Mouse (Mus musculus) c-Kit-positive CD71-positive TER-119-positive erythroid progenitor cells, embryonic 14.5 days (primary cell): ENCODE measurements at regions not wholly inside any gene's neighbourhood (a gene's known extent, or its start where the extent isn't known, plus 50 kb on each side); places are given as distances from the start of the nearest gene placed in this dataset.

Experiments used
- DNase-seq: peaks from one replicate; pipeline ENCODE4 v3.0.0-alpha.2; 2013; ENCODE audit warnings: low spot score

DNA sequence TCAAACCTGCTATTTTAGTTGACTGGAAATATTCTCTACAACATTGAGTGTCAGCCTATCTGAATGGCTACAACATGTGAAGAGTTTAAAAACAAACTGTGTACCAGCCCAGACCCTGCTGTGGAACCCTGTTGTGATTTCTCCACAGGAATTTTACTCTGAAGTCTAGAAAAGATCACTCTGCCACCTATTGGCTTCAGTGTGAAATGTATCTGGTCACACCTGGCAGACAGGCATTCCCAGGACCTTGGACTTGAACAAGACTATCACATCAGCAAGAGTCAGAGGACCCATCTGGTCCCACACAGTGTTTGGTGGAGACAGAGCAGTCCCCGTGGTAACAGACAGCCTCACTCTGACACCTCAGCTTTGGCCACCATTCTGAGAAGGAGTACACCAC, 311.3 kb upstream of the Runx1 start:
- DNase-seq = no peak

DNA sequence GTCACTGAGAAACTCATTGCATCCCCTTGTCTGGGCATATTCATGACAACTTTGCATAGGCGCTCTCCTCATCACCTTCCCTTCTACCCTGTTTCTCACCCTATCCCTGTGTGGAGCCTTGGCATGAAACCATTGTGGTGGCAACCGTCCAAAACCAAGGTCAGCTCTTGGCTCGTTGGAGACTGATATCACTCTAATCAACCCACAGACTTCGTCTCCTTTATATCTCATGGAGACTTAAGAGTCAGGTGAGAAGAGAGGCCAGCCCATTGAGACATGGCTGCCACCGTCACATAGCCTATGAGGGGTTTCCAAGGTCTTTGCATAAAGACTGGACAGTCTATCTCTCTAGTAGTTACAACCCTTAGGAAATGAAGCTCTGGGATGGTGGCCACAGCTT, 305.5 kb upstream of the Runx1 start:
- DNase-seq = no peak

DNA sequence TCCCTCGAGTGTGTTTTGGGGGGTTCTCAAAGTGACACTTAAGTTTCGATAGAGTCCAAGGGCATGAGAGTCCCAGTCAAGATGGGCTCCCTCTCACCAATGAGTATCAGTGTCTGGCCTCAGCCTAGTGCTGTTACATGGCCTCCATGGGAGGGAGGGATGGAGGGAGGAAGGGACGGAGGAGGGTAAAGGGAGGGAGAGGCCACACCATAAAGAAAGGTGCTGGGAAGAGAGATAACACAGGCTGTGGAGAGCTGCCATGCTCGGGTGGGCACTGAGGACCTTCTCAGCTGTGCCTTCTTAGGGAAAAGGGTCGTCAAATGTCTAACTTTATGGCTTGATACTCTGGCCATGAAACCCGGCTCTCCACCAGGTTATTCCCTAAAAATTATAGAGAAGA, 304.7 kb upstream of the Runx1 start:
- peak; percentile 55 for DNase-seq

DNA sequence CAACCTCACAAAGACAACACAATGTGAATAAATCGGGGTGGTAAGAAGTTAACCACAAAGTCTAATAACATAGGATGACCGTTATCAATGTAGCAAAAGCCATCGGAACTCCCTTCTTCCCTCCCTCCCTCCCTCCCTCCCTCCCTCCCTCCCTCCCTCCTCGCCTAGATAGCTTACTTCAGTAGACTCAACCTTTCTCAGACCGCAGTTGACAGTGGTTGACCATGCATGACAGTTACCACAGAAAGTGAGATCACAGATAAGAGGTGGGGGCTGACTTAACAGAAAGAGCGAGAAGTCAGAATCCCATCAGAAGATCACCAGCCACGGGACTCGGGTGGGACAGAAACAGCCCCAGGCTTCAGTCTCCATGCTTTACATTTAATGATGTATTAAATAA, 297.8 kb upstream of the Runx1 start:
- DNase-seq = no peak

- DNase-seq = no peak
Measured at GRCm38 (mm10) chr16:93116111-93116969, 290.4 kb upstream of the Runx1 start.

DNA sequence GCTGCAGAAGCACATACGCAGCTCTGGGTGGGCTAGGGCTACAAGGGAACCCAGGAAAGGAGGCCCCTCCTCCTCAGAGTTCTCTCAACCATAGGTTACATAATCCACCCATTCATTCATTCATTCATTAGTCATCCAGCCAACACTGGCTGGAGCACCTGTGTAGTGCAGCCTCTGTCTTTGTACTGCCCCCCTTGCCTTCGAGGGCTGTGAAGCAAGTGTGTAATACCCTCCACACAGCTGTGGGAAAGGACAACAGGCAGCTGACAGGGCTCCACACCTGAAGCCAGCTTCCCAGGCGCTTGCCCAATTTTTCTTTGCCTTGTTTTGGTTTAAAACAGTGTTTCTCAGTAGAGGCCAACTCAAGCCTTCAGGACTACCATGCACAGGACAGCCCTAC, 285.0 kb upstream of the Runx1 start:
- DNase-seq = no peak

DNA sequence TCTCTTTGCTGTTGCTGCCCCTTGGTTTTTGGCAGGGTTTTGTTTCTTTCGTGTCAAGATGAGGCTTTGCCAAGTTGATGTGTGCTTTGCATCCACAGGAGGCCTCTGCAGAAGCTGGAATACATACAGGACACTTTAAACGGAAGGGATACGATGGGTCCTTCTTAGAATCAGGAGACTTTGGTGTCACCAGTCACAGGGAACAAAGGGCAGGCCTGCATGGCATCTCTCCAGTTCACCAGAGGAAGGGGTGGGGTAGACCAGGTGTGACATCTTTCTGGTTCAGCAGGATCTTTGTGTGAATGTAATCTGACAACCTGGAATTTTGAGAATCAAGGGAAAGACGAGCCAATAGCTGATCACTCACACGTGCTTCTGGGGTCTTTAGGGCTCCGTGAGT, 284.5 kb upstream of the Runx1 start:
- DNase-seq = no peak

GRCm38 (mm10) chr16:93109683-93110407, 283.9 kb upstream of the Runx1 start:
- DNase-seq = no peak

- DNase-seq = no peak
Measured at GRCm38 (mm10) chr16:93107524-93107845, 281.5 kb upstream of the Runx1 start.

DNA sequence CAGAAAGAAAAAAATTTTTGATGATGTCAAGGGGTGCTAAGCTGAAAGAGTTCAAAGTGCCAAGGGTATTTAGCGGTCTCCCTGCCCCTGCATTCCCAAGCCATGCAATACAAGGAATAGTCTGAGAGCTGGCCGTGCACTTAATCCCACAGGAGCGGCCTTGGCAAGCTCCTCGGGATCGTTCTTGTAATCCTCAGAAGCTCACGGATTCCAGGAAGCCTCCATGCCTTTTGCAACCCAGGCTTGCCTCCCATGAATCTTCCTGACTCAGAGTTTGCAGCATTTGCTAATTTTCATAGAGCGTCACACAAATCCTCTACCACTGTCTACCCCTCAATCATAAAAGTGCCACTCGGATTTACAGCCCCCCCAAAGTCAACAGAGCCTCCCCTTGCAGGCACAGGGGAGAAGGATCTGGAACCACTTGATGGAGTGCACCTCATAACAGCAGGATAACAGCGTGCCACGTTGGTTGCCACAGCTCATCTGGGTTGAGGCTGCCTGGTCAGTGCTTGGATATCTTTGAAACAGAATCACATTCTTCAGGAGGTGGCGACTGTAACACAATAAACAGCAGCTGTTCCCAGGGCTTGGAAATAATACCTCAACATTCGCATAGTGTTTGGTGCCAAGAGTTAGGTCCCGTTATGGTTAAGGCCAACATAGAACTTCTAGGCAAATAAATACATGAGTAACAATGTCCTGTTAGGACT, 281.0 kb upstream of the Runx1 start:
- no peak for DNase-seq

DNA sequence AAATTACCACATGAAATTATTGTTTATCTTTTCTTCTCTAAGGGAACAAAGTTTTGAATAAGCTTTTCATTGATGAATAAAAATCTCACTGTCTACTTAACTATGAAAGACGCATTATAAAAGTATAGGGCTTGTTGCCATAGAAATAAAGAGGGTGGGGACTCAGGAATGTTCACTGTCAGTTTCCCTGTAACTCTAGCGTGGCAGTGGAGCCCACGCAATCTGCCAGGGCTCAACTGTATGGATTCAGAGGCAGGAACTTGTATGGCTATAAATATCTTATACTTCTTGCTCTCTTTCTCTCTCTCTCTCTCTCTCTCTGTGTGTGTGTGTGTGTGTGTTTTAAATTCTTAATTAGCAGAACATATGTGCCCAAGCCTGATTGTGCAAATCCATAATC, 276.2 kb upstream of the Runx1 start:
- DNase-seq = no peak

- DNase-seq = no peak
Measured at GRCm38 (mm10) chr16:93098057-93098456, 272.1 kb upstream of the Runx1 start.

- no peak for DNase-seq
Measured at GRCm38 (mm10) chr16:93096175-93096574, 270.2 kb upstream of the Runx1 start.

DNA sequence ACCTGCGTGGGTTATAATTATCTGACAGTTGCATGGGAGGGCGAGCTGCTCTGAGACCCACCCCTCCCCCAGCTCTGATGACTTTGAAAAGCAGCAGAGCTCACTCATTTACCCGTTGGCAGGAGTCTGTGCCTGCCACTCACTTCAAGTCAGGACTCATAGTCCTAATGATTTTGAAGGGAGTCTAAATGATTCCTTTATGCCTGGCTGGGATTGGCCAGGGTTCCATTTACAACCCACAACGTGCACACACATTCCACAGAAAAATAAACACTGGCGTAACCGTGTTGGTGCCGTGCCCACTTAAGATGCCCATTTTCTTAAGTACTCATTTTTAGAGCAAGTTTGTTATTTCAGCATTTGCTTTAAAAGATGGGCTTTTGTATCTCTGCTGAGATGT, 266.8 kb upstream of the Runx1 start:
- no peak for DNase-seq

GRCm38 (mm10) chr16:93085227-93085883, 259.4 kb upstream of the Runx1 start:
- no peak for DNase-seq

GRCm38 (mm10) chr16:93083756-93084155, 257.8 kb upstream of the Runx1 start:
- no peak for DNase-seq

- DNase-seq = no peak
Measured at GRCm38 (mm10) chr16:93083142-93083541, 257.2 kb upstream of the Runx1 start.

DNA sequence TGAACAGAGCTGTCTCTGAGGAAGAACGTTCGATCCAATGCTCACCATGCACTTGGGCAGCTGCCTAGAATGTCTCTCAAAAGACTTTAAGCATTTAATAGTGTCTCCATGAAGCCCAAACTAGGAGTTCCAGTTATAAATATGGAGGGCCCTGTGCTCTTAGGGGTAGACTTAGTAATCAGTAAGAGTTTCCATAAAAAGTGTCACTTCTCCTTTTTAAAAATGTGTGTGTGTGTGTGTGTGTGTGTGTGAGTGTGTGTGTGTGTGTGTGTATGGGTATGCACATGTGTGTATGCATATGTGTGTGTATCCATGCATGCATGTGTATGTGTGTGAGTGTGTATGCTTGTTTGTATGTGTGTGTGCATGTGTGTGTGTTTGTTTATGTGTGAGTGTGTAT, 255.6 kb upstream of the Runx1 start:
- DNase-seq = no peak

- DNase-seq = no peak
Measured at GRCm38 (mm10) chr16:93079660-93080390, 253.9 kb upstream of the Runx1 start.

DNA sequence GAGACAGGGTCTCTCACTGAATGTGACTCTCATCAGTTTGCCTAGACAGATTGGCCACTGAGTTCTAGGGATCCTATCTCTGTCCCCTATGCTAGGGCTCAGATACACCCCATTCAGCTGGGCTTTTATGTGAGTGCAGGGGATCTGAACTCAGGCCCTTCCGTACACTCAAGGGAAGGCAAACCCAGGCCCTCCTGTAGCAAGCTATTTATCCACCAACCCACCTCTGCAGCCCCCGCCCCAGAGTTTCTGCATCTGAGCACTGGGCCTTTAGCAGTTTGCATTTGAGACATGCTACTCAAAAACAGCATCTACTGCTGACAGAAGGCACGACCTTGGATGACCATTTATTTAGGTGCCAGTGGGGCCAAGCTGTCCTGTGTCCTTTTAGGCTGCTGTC, 253.0 kb upstream of the Runx1 start:
- no peak for DNase-seq

DNA sequence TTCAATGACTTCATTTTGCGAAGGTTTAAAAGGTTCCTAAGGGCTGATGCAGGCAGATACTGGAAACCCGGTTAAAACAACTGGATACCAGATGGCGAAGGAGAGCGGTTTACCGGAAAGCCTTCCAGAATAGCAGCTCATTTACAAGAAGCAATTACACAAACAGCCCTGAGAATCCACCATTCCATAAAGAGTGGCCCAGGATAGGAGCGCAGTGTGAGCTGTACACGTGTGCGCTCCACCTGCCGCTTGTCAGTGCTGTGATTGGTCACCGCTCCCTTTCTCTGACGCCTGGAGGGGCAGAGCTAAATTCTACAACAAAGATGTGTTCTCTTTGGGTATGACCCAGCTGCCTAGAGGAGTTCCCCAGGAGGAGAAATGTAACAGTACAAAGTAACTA, 249.5 kb upstream of the Runx1 start:
- no peak for DNase-seq

DNA sequence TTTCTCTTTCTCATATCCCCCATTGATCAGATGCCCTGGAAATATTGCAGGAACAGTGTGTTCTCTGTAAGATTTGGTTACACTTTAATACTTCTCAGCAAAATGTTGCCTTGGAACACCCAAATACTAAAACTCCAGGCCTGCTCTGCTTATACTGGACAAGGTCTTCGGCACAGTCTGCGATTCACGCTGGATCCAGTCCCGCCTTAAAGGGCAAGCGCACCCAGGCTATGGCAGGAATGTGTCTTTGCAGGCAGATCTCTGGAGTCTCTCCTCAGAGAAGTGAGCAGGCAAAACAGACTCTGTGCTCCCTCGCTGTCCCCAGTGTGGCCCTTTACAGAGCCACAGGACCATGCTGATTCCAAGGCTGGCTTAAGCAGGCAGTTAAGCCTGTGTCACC, 246.2 kb upstream of the Runx1 start:
- no peak for DNase-seq
